In genomic region chr10:38993632-38994424, GRCm38 (mm10) we compare ENCODE assay signal across 25 mouse cellular contexts. TPM values are rescaled to one million over a fixed set of nuclear protein-coding genes. Genes with fewer than 3 reads are reported as not detected.
DNase-seq lines count a peak whose midpoint lies in the region; ATAC-seq lines count a peak whose summit lies in the region.
"Had no signal": no experiment of that assay in that cellular context is flagged by ENCODE, and none has a peak within 500 bp of the region (broad histone marks: within the 10 kb centered on the region; RNA-seq: fewer than 3 reads in every experiment).

No protein-coding gene starts in this region.

- no peak overlapping the region for H3K9ac ChIP-seq in embryonic facial prominence, embryonic 13.5 days
- H3K9ac ChIP-seq in heart, embryonic 16.5 days (ENCODE audit: low read length), result no peak overlapping the region
- H3K9ac ChIP-seq: heart, embryonic 13.5 days; hindbrain, embryonic 14.5 days; liver, embryonic 15.5 days; midbrain, embryonic 13.5 days had no signal

- peaks cover 18% of the 10 kb centered on the region for H3K4me1 ChIP-seq in embryonic facial prominence, embryonic 13.5 days
- H3K4me1 ChIP-seq in embryonic facial prominence, embryonic 10.5 days, result no peaks in the 10 kb centered on the region
- H3K4me1 ChIP-seq in heart, embryonic 16.5 days (ENCODE audit: control insufficient read depth, insufficient read depth, low read length), result peaks cover 14% of the 10 kb centered on the region
- H3K4me1 ChIP-seq: forebrain, embryonic 10.5 days; liver, embryonic 15.5 days; midbrain, embryonic 13.5 days had no signal

- no peak overlapping the region for H3K4me2 ChIP-seq in embryonic facial prominence, embryonic 13.5 days
- H3K4me2 ChIP-seq in heart, embryonic 16.5 days (ENCODE audit: low read depth, low read length), result no peak overlapping the region
- H3K4me2 ChIP-seq: heart, embryonic 13.5 days; hindbrain, embryonic 14.5 days; liver, embryonic 15.5 days; midbrain, embryonic 13.5 days had no signal

- no peak for ATAC-seq in embryonic facial prominence, embryonic 13.5 days (ENCODE audit: insufficient number of reproducible peaks, insufficient read depth, low FRiP score, low TSS enrichment, low read depth)
- no peak for ATAC-seq in heart, embryonic 16.5 days (replicated peaks; ENCODE audit: extremely low read depth, insufficient read depth, low FRiP score)
- ATAC-seq: forebrain, embryonic 16.5 days; inflammation-experienced regulatory T-cells, adult 6 months; midbrain, embryonic 13.5 days had no signal

- intact Hi-C loops in heart, postnatal 10 days (cut with DNase I), result loop anchor here (10.0 kb wide), 1 partner anchor 1709 kb away; no protein-coding TSS in a partner anchor

- no peak overlapping the region for H3K4me3 ChIP-seq in embryonic facial prominence, embryonic 13.5 days
- no peak overlapping the region for H3K4me3 ChIP-seq in embryonic facial prominence, embryonic 10.5 days
- H3K4me3 ChIP-seq in heart, embryonic 16.5 days (ENCODE audit: low read length), result no peak overlapping the region
- H3K4me3 ChIP-seq: forebrain, embryonic 10.5 days; heart, embryonic 13.5 days; limb, embryonic 10.5 days; liver, embryonic 15.5 days; megakaryocyte, embryonic 14.5 days; midbrain, embryonic 13.5 days had no signal

- H3K27me3 ChIP-seq in embryonic facial prominence, embryonic 13.5 days, result no peaks in the 10 kb centered on the region
- no peaks in the 10 kb centered on the region for H3K27me3 ChIP-seq in embryonic facial prominence, embryonic 10.5 days (replicated peaks; ENCODE audit: low read depth, poor library complexity, severe bottlenecking)
- no peaks in the 10 kb centered on the region for H3K27me3 ChIP-seq in heart, embryonic 16.5 days (ENCODE audit: control insufficient read depth, insufficient read depth, low read length)
- H3K27me3 ChIP-seq: heart, embryonic 13.5 days; liver, embryonic 15.5 days; megakaryocyte, embryonic 14.5 days; midbrain, embryonic 13.5 days had no signal

- H3K27ac ChIP-seq in embryonic facial prominence, embryonic 13.5 days, result 0 out of 2 replicates have a peak overlapping the region, but pooled peaks have one; percentile 9
- no peak overlapping the region for H3K27ac ChIP-seq in embryonic facial prominence, embryonic 10.5 days (replicated peaks)
- H3K27ac ChIP-seq in heart, embryonic 16.5 days (ENCODE audit: low read length), result peak overlapping the region; percentile 15; the same call in 1 of the 2 replicates
- H3K27ac ChIP-seq: forebrain, embryonic 10.5 days; hindbrain, embryonic 14.5 days; limb, embryonic 10.5 days; liver, embryonic 15.5 days; midbrain, embryonic 13.5 days had no signal

- DNase-seq in embryonic facial prominence, embryonic 10.5 days (ENCODE audit: low spot score), result no peak
- DNase-seq in heart, postnatal 10 days, result no peak
- DNase-seq in NIH3T3 (ENCODE audit: low read depth), result peak; percentile 73
- peak; percentile 82 for DNase-seq in fat pad, adult 2 months (ENCODE audit: extremely low read depth, low read depth, low spot score)
- DNase-seq in ovary, postnatal 14 days (ENCODE audit: low spot score), result no peak
- DNase-seq: cerebellum, adult 2 months; cerebellum, postnatal 25 days; heart, postnatal 4 days; kidney, adult 18-20 months; kidney, postnatal 10 days; liver; lung, postnatal 10 days; right cerebral cortex, postnatal 14 days; thymus, postnatal 14 days had no signal

- H3K36me3 ChIP-seq in embryonic facial prominence, embryonic 13.5 days, result peaks cover 5% of the 10 kb centered on the region
- no peaks in the 10 kb centered on the region for H3K36me3 ChIP-seq in embryonic facial prominence, embryonic 10.5 days (replicated peaks)
- H3K36me3 ChIP-seq in heart, embryonic 16.5 days (ENCODE audit: control insufficient read depth, insufficient read depth), result peaks cover 2% of the 10 kb centered on the region
- H3K36me3 ChIP-seq: forebrain, embryonic 10.5 days; limb, embryonic 10.5 days; liver, embryonic 15.5 days; midbrain, embryonic 13.5 days had no signal

- 67% methylated on average over 2 of the region's 2 CpGs for WGBS in embryonic facial prominence, embryonic 13.5 days
- 87% methylated on average over 2 of the region's 2 CpGs for WGBS in embryonic facial prominence, embryonic 10.5 days
- 83% methylated on average over 2 of the region's 2 CpGs for WGBS in heart, embryonic 16.5 days

- no peaks in the 10 kb centered on the region for H3K9me3 ChIP-seq in embryonic facial prominence, embryonic 13.5 days
- H3K9me3 ChIP-seq in embryonic facial prominence, embryonic 10.5 days, result no peaks in the 10 kb centered on the region
- H3K9me3 ChIP-seq in heart, embryonic 16.5 days (replicated peaks; ENCODE audit: control insufficient read depth, low read length), result no peaks in the 10 kb centered on the region
- H3K9me3 ChIP-seq: forebrain, embryonic 10.5 days; heart, embryonic 13.5 days; limb, embryonic 10.5 days; liver, embryonic 15.5 days; megakaryocyte, embryonic 14.5 days; midbrain, embryonic 13.5 days had no signal

RNA-seq across cellular contexts. Expression of gene Lama4, which starts 28.5 kb away (rescaled TPM):
- polyA plus RNA-seq in embryonic facial prominence, embryonic 13.5 days (2015; fragmentation: Nextera tagmentation; extraction: Ambion mirVana), result 72.6 and 87.7 TPM in 2 replicates
- 19.9 and 25.3 TPM in 2 replicates for polyA plus RNA-seq in embryonic facial prominence, embryonic 10.5 days (2016; fragmentation: Nextera tagmentation; extraction: Ambion mirVana)
- 105 and 126 TPM in 2 replicates for polyA plus RNA-seq in heart, embryonic 16.5 days (2015; fragmentation: Nextera tagmentation; extraction: Ambion mirVana)
- total RNA-seq in heart, postnatal 10 days (2021), result 100 to 1,000 TPM; 207 to 219 TPM
- polyA plus RNA-seq: inflammation-experienced regulatory T-cells, adult 6 months had no signal

Comparison
In these comparisons a context has a peak if more than half of its experiments do, and no peak if none do; other contexts are left out.
1. DNase-seq: peak in NIH3T3 (single experiment) and fat pad, adult 2 months (single experiment); none in embryonic facial prominence, embryonic 10.5 days (single experiment), heart, postnatal 10 days (0 of 2) and ovary, postnatal 14 days (single experiment).